Mouse (Mus musculus) left cerebral cortex, adult 2 months (tissue): Measurements from ENCODE around the gene Emc7. TPM values are rescaled to one million over a fixed set of nuclear protein-coding genes. Genes with fewer than 3 reads are reported as not detected.
A peak's percentile ranks its signal among the peaks of the same experiment; 100 is the strongest.

Experiments
- DNase-seq, 2 experiments: peaks; one replicate each; pipeline ENCODE4 v3.0.0; 2021 to 2022; ENCODE audit warnings: low spot score in 2 of 2, mixed read lengths in 1 of 2; ENCODE audit errors: extremely low spot score in 1 of 2
- H3K27ac ChIP-seq: fragments of 200-600 bp; 2 replicates; pipeline ENCODE4 v1.8.1; 2022
- H3K4me3 ChIP-seq: fragments of 200-600 bp; 2 replicates; pipeline ENCODE4 v1.8.1; 2022
- CTCF ChIP-seq: fragments of 200-600 bp; IDR thresholded peaks from 2 replicates; pipeline ENCODE4 v1.8.1; 2022; ENCODE audit warnings: antibody characterized with exemption, mild to moderate bottlenecking, moderate library complexity
- intact Hi-C: fragments of 180-260 bp; cut with DNase I; formaldehyde crosslinking; loops from one replicate; pipeline ENCODE4 v1.15.1; 2025
- total RNA-seq, 2 experiments: library from RNA; stranded (reverse); gene quantifications; 2 replicates each; pipeline ENCODE4 v1.2.3; 2021

Gene Emc7
- total RNA-seq, 2 experiments from 2014 or later, result 47.1 to 52.2 TPM

DNA sequence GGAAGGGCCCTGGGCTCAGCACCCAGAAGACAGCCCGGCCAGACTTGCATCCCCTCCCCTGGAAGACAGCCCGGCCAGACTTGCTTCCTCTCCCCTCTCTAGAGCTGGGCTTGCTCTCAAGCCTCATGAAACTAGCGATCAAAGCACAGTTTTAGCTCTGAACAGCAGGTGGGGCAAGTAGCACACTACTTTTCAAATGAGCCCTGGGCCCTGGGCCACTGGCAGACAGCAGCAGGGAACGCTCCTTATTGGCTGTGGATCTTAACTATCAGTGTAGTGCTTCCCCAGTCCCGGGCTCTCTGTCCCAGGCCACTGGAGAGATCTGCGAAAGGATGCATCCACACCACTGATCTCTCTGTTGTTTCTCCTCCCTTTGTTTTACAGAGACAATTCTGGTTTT is 46.4 kb downstream of the Emc7 start:
- intact Hi-C loops, result loop anchor here (2.0 kb wide), 1 partner anchor 266 kb away; no protein-coding TSS in a partner anchor
- peak; percentile 72 for TF ChIP-seq CTCF
- Histone ChIP-seq H3K27ac (no peak overlapping the region), H3K4me3 (no peak overlapping the region)
- DNase-seq, result peak; percentile 64 to 73

DNA sequence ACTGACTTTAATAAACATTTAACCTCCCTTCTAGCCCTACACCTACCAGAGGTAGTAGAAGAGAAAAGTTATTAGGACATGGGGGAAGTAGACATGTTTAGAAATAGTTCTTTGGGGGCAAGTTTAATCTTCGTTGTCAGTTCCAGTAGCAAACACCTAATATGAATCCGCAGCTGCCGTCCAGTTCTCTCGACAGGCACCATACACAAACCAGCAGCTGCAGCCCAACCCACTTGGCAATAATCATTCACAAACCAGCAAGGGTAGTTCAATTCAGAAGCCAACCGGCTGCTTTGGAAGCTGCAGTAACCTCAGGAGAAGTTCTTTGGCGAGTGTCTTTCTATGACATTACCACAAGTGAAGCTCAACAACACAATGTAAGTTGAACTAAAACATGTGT is 49.2 kb downstream of the Emc7 start:
- TF ChIP-seq CTCF, result no peak
- intact Hi-C loops, result no loop called here
- no peak for DNase-seq
- H3K27ac ChIP-seq, result no peak overlapping the region
- H3K4me3 ChIP-seq, result no peak overlapping the region

DNA sequence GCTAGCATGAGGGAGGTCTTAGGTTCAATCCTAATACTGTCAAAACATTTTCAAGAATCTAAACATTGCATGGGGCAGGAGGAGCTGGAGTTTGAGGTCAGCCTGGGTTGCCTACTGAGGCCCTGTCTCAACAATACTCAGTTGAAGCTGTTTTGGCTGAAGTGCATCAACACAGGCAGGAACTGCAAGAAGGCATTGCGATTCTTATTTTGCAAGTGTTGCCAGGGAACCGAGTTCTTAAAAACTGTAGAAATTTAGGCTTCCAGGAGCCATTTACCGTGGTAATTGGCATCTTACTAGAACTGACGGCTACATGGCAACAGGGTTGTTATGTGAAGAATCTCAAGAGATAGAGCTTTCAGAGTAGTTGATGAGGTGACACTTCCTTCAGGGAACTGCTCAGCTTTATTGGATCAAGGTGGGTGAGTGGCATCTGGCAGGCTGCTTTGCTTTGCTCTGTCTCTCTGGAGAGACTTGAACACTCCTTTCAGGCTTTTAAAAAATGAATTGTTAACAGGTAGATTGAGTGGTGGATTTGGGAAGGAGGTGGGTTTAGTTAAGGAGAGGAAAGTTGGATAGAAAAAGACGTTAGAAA is 52.1 kb downstream of the Emc7 start:
- H3K4me3 ChIP-seq, result no peak overlapping the region
- intact Hi-C loops, result no loop called here
- H3K27ac ChIP-seq, result no peak overlapping the region
- no peak for TF ChIP-seq CTCF
- no peak for DNase-seq

DNA sequence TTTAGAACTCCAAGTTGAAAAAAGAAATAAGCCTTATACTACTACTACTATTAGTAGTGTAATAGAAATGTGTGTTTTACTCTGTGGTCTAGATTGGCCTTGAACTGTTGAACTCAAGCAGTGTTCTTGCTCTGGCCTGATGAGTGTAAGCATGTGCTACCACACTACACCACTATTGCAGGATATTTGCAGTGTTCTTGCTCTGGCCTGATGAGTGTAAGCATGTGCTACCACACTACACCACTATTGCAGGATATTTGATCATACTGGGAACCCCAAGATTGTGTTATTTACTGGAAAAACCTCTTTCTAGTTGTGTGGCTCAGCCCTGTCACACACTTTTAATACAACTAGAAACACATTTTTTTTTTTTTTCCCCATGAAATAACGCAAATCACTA is 52.6 kb downstream of the Emc7 start:
- H3K27ac ChIP-seq, result no peak overlapping the region
- no peak overlapping the region for H3K4me3 ChIP-seq
- TF ChIP-seq CTCF, result no peak
- no peak for DNase-seq
- intact Hi-C loops, result no loop called here

DNA sequence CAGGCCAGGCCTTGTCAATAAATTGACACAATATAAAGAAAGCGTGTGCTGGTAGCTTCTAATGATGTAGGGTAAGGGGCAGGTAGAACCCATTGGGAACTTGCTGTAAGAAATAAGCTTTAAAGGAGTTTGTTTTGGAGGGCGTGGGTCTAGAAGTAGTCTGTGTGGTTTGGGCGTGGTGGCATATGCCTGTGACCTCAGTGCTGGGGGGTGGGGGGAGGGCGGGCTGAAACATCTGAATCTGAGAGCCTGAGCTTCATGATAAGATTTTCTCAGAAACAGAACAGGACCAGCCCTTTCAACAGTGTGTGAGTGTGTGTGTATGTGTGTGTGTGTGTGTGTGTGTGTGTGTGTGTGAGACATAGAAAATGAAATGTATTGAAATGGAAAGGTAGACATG is 55.3 kb downstream of the Emc7 start:
- no peak for TF ChIP-seq CTCF

DNA sequence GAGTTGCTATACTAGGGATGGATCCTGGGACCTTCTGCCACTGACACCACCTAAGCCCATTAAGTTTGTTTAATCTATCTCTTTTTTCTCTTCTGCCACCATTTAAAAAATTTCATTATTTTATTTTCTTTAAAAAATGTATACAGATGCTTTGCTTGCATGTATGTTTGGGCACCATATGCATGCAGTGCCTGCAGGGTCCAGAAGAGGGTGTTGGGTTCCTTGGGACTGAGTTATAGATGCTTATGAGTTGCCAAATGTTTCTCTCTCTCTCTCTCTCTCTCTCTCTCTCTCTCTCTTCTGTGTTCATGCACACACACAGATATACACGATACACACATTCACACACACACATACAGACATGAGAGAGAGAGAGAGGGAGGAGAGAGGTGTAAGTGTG is 58.2 kb downstream of the Emc7 start:
- H3K4me3 ChIP-seq, result no peak overlapping the region
- DNase-seq, result no peak
- H3K27ac ChIP-seq, result no peak overlapping the region
- intact Hi-C loops, result no loop called here
- no peak; the same call in 1 of the 2 replicates for TF ChIP-seq CTCF

More for the DNA sequence above, 55.3 kb downstream of the Emc7 start:
- Histone ChIP-seq H3K4me3 (no peak overlapping the region), H3K27ac (no peak overlapping the region)
- intact Hi-C loops, result no loop called here
- DNase-seq, result no peak

DNA sequence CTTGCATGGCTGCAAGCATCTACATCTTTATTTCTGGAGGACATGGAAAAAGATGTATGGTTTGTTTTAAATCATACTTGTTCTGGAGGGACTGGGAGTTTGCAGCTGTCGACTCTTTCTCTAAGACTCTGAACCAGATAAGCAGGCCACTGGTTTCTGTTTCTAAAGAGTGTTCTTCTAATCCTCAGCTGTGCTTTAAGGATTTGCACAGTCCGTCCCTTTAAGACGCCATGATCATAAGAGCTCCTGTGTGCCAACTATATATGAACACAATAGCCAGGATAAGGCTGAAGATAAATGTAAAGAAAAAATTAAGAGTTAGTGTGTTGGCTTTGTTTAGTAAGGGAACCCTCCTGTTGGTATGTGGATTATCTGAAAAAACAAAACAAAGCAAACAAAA is 61.9 kb downstream of the Emc7 start:
- Histone ChIP-seq H3K27ac (no peak overlapping the region), H3K4me3 (no peak overlapping the region)
- intact Hi-C loops, result no loop called here
- DNase-seq, result no peak
- TF ChIP-seq CTCF, result no peak

DNA sequence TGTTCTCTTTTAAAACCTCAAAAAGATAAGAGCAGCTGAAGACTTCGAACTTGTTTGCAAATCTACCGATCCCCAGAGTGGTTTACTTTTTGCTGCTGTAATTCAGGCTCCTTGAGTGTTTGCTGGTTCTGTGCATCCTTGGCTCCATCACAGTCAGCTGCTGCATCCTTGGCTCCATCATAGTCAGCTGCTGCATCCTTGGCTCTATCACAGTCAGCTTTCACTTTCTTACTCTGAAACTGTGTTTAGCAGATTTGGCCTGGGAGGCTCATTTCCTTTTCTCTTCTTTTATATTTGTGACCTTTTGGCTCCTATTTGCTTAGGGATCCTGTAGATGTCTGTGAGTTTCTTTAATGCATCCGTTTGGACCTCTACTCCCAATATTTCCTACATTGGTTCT is 62.4 kb downstream of the Emc7 start:
- H3K27ac ChIP-seq, result no peak overlapping the region
- no peak for TF ChIP-seq CTCF
- intact Hi-C loops, result no loop called here
- DNase-seq, result no peak
- no peak overlapping the region for H3K4me3 ChIP-seq

DNA sequence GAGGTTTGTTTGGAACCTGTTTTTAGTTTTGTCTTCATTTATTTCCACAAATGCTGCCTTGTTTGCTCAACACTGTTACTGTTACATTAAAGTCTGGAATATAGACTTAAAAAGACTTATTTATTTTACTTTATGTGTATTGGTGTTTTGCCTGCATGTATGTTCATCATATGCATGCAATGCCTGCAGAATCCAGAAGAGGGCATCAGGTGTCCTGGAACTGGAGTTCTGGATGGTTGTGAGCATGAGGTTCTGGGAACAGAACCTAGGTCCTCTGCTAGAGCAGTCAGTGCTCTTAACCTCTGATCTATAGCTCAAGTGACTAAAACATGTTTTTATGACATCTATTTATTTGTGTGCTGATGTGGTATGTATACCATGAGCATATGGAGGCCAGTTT is 63.7 kb downstream of the Emc7 start:
- DNase-seq, result no peak
- Histone ChIP-seq H3K27ac (no peak overlapping the region), H3K4me3 (no peak overlapping the region)
- intact Hi-C loops, result no loop called here
- peak; percentile 4; the same call in 1 of the 2 replicates for TF ChIP-seq CTCF

DNA sequence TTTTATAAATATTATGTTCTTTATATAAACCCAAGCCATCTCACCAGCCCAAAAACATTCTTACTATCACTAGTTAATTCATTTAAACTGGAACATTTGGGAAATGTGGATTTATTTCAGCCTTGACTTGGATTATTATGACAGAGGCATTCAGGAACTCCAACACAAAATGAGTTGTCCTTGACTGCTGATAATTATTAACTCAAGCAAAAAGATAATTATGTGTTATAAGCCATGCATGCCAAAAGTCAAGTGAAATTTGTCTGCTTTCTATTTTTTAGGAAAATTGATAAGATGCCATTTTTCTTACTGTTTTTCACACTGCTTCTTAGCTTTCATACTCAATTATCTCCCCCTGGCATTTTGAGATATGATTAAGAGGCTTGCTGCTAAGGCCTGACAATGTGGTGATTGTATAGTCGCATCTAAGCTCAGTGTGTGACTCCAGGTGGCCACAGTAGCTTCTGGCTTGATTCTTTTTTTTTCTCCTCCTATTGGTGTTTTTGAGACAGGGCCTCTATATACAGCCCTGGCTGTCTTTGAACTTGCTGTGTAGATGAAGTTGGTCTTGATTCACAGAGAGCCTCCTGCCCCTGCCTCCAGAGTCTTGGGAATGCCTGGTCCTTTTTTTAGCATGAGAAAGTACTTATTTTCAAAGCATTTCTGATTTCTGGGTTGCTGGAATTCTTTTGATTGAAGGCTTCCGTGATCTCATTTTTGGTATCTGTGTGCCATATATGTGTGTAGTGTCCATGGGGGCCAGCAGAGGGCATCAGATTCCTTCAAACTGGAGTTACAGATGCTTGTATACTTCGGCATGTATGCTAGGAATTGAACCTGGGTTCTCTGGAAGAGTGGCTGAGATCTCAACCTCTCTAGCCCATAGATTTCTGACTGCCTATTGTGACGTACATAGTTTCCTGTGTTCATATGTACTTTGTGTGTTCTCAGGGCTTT is 66.0 kb downstream of the Emc7 start:
- no peak; the same call in none of the 2 replicates for TF ChIP-seq CTCF
- no peak for DNase-seq
- no peak overlapping the region for H3K27ac ChIP-seq
- H3K4me3 ChIP-seq, result no peak overlapping the region
- intact Hi-C loops, result no loop called here

Other genes with a start within 250 kb of the Emc7 start
- gene Lpcat4, start 215.5 kb upstream of the Emc7 start, total RNA-seq, result 100 to 1,000 TPM; 150 to 164 TPM
- not detected for gene Nutm1, start 195.7 kb upstream of the Emc7 start, total RNA-seq
- gene Nop10, start 193.1 kb upstream of the Emc7 start, total RNA-seq, result 10 to 100 TPM; 46.0 to 46.4 TPM
- 100 to 1,000 TPM; 127 to 129 TPM for gene Slc12a6, start 189.2 kb upstream of the Emc7 start, total RNA-seq
- 1 to 10 TPM in 1 of 2 experiments, not detected in 1; 3.7 TPM for gene Gm21985, start 188.7 kb upstream of the Emc7 start, total RNA-seq
- gene Emc4, start 87.0 kb upstream of the Emc7 start, total RNA-seq, result 100 to 1,000 TPM; 142 to 147 TPM
- 10 to 100 TPM; 13.5 to 14.2 TPM for gene Katnbl1, start 75.8 kb upstream of the Emc7 start, total RNA-seq
- 1 to 10 TPM; 1.7 to 2.5 TPM for gene Chrm5, start 25.8 kb downstream of the Emc7 start, total RNA-seq
- 10 to 100 TPM in 1 of 2 experiments, 1 to 10 TPM in 1; 9.8 to 11.2 TPM for gene Aven, start 38.0 kb downstream of the Emc7 start, total RNA-seq